Mouse (Mus musculus) cerebellum, adult 2 months (tissue): Measurements from ENCODE around the gene Sytl1. TPM values are rescaled to one million over a fixed set of nuclear protein-coding genes. Genes with fewer than 3 reads are reported as not detected.
A peak's percentile ranks its signal among the peaks of the same experiment; 100 is the strongest.

ENCODE experiments used
- DNase-seq, 2 experiments: peaks; one replicate each; pipeline ENCODE4 v3.0.0; 2021
- H3K27ac ChIP-seq: fragments of 200-500 bp; 2 replicates; pipeline ENCODE4 v1.5.1; 2012; ENCODE audit warnings: low read length, control low read depth, inconsistent platforms; ENCODE audit not compliant: insufficient read depth
- H3K27me3 ChIP-seq: fragments of 200-500 bp; 2 replicates; pipeline ENCODE4 v1.6.1; 2012; ENCODE audit warnings: inconsistent platforms, mild to moderate bottlenecking, low read length, moderate library complexity; ENCODE audit not compliant: control insufficient read depth, insufficient read depth
- H3K4me1 ChIP-seq: fragments of 200-500 bp; 2 replicates; pipeline ENCODE4 v1.6.1; 2011; ENCODE audit warnings: low read length; ENCODE audit not compliant: control insufficient read depth, insufficient read depth
- H3K4me3 ChIP-seq: fragments of 200-500 bp; replicated peaks from 2 replicates; pipeline ENCODE3; 2011; ENCODE audit warnings: mild to moderate bottlenecking, low read depth, low read length, control low read depth; ENCODE audit not compliant: insufficient read depth
- CTCF ChIP-seq: fragments of 200-500 bp; IDR thresholded peaks from 2 replicates; pipeline ENCODE4 v1.5.1; 2011; ENCODE audit warnings: low read depth, mild to moderate bottlenecking, control low read depth, low read length, moderate library complexity, borderline replicate concordance; ENCODE audit not compliant: insufficient read depth
- POLR2A ChIP-seq: fragments of 200-500 bp; IDR thresholded peaks from 2 replicates; pipeline ENCODE4 v1.6.1; 2011; ENCODE audit warnings: low read length, control low read depth, borderline replicate concordance; ENCODE audit not compliant: insufficient read depth
- WGBS: fragments of 180-500 bp; shearing (Covaris S2); methylation state at CpG from one replicate; pipeline ENCODE4 v1.1.7; 2018; 5-methylcytosine and 5-hydroxymethylcytosine counted together
- polyA plus RNA-seq: library from polyadenylated mRNA; depleted of rRNA; stranded (reverse); fragments of >200 nt; gene quantifications from 2 replicates; pipeline ENCODE4 v1.2.3, GENCODE M21; 2012

Sytl1 gene
- polyA plus RNA-seq, 1 experiment, result 0.59 TPM

GRCm38 (mm10) chr4:133227636-133228035, 35.3 kb downstream of the Sytl1 start:
- Histone ChIP-seq H3K27me3 (no peaks in the 10 kb centered on the region), H3K4me3 (no peak overlapping the region), H3K27ac (no peak overlapping the region), H3K4me1 (no peaks in the 10 kb centered on the region; the same call in 1 of the 2 replicates)
- no peak for DNase-seq
- WGBS, result 22% methylated on average over 8 of the region's 8 CpGs
- TF ChIP-seq CTCF, result no peak
- TF ChIP-seq POLR2A, result no peak

GRCm38 (mm10) chr4:133226073-133226472, 36.8 kb downstream of the Sytl1 start:
- WGBS, result 37% methylated on average over 10 of the region's 10 CpGs
- no peak for DNase-seq
- Histone ChIP-seq H3K27me3 (no peaks in the 10 kb centered on the region), H3K4me1 (no peaks in the 10 kb centered on the region; the same call in 1 of the 2 replicates), H3K4me3 (no peak overlapping the region), H3K27ac (no peak overlapping the region)
- no peak for TF ChIP-seq CTCF
- no peak for TF ChIP-seq POLR2A

- WGBS, result 72% methylated on average over 5 of the region's 5 CpGs
- no peaks in the 10 kb centered on the region for H3K27me3 ChIP-seq
- no peak for DNase-seq
- H3K27ac ChIP-seq, result no peak overlapping the region
- H3K4me1 ChIP-seq, result no peaks in the 10 kb centered on the region; the same call in 1 of the 2 replicates
- no peak overlapping the region for H3K4me3 ChIP-seq
- TF ChIP-seq POLR2A (no peak), CTCF (no peak)
These were observed 39.0 kb downstream of the Sytl1 start for GRCm38 (mm10) chr4:133223875-133224274.

GRCm38 (mm10) chr4:133221701-133222100, 41.2 kb downstream of the Sytl1 start:
- DNase-seq, result no peak
- no peak overlapping the region for H3K27ac ChIP-seq
- no peak overlapping the region for H3K4me3 ChIP-seq
- TF ChIP-seq CTCF (no peak), POLR2A (no peak)
- no peaks in the 10 kb centered on the region; the same call in 1 of the 2 replicates for H3K4me1 ChIP-seq
- H3K27me3 ChIP-seq, result no peaks in the 10 kb centered on the region
- WGBS, result 93% methylated on average over 8 of the region's 8 CpGs

- H3K27ac ChIP-seq, result no peak overlapping the region
- H3K4me1 ChIP-seq, result no peaks in the 10 kb centered on the region
- no peak overlapping the region for H3K4me3 ChIP-seq
- 10% methylated on average over 25 of the region's 25 CpGs for WGBS
- no peaks in the 10 kb centered on the region for H3K27me3 ChIP-seq
- DNase-seq, result no peak
- TF ChIP-seq POLR2A, result no peak
- no peak for TF ChIP-seq CTCF
These were observed 42.3 kb downstream of the Sytl1 start for GRCm38 (mm10) chr4:133220656-133221055.

GRCm38 (mm10) chr4:133218745-133219144, 44.2 kb downstream of the Sytl1 start:
- Histone ChIP-seq H3K4me1 (0 out of 2 replicates have a peak, but pooled peaks cover under 1% of the 10 kb centered on the region), H3K27me3 (no peaks in the 10 kb centered on the region), H3K4me3 (no peak overlapping the region), H3K27ac (no peak overlapping the region)
- no peak for DNase-seq
- no peak for TF ChIP-seq CTCF
- TF ChIP-seq POLR2A, result no peak
- 94% methylated on average over 3 of the region's 3 CpGs for WGBS

- 10% methylated on average over 5 of the region's 5 CpGs for WGBS
- Histone ChIP-seq H3K4me1 (peaks cover 9% of the 10 kb centered on the region), H3K27me3 (no peaks in the 10 kb centered on the region), H3K27ac (no peak overlapping the region), H3K4me3 (no peak overlapping the region)
- peak; percentile 92 for TF ChIP-seq CTCF
- TF ChIP-seq POLR2A, result no peak
- peak; percentile 52 to 70 for DNase-seq
These were observed 45.3 kb downstream of the Sytl1 start for GRCm38 (mm10) chr4:133217641-133218040.

GRCm38 (mm10) chr4:133213661-133214060, 49.3 kb downstream of the Sytl1 start:
- DNase-seq, result no peak
- peaks cover 23% of the 10 kb centered on the region for H3K4me1 ChIP-seq
- no peak overlapping the region for H3K27ac ChIP-seq
- 55% methylated on average over 10 of the region's 10 CpGs for WGBS
- TF ChIP-seq POLR2A (no peak), CTCF (no peak)
- no peaks in the 10 kb centered on the region for H3K27me3 ChIP-seq
- H3K4me3 ChIP-seq, result no peak overlapping the region

GRCm38 (mm10) chr4:133213268-133213590, 49.7 kb downstream of the Sytl1 start:
- Histone ChIP-seq H3K27ac (no peak overlapping the region), H3K4me3 (peak overlapping the region; percentile 73), H3K4me1 (peaks cover 23% of the 10 kb centered on the region), H3K27me3 (no peaks in the 10 kb centered on the region)
- peak; percentile 61 to 72 for DNase-seq
- 4% methylated on average over 9 of the region's 9 CpGs for WGBS
- no peak for TF ChIP-seq CTCF
- no peak for TF ChIP-seq POLR2A
